Mouse (Mus musculus) urinary bladder, postnatal 14 days (tissue): ENCODE measurements around the gene Kras.
A peak's percentile ranks its signal among the peaks of the same experiment; 100 is the strongest.

Experiments
- DNase-seq: peaks from one replicate; pipeline ENCODE4 v3.0.0; 2021; ENCODE audit warnings: low spot score

Kras gene

DNA sequence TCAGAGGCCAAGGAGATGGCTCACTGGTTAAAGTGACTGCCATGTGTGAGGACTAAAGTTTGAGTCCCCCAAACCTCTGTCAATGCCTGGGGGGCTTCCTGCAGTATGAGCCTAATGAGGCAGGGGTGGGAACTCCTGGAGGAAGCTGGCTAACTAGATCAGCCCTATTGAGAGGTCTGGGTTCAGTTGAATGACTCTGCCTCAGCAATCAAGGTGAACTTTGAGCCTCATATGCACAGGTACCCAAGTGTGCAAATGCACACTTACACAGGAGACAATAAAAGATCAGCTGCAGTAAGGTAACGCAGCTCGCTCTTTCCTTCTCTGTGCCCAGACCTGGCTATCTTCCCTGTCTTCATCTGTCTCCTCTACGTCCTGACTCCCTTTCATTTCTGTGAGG is 57.0 kb downstream of the Kras start:
- no peak for DNase-seq

DNA sequence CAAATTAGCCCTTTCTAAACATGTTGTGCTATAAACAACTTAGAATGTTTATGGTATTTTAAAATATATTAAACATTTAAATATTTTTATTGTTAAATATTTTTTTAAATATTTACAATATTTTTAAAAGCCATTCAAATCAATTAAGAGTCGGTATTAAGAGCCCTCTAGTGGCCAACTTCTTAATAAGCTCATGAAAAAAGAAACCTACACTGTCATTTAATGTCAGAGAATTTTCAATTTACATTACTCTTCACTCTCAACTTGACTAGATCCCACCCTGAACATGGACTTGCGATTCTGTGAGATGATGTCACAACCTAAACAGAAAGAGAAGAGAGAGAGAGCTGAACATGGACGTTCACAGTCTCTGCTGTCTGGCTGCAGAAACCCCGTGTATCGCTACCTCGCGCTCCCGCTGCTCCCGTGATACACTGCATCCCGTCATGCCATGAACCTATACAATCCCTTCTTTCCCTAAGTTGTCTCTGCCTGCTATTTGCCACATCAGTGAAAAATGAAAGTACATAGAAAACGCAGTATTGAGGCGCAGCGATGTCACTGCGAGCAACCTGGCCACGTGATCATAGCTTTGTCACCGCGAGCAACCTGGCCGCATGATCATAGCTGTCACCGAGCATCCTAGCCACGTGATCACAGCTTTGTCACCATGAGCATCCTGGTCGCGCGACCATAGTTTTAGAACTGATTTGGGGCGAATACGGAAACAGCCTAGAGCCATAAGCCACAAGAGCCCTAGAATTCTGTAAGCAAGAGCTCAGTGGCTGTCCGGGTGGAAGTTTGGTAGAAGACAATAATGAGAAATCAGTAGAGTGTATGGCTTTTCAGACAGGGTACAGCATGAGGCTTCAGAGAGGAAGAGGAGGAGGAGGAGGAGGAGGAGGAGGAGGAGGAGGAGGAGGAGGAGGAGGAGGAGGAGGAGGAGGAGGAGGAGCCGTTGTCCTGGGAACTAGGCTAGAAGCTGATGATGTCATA is 62.6 kb downstream of the Kras start:
- no peak for DNase-seq

DNA sequence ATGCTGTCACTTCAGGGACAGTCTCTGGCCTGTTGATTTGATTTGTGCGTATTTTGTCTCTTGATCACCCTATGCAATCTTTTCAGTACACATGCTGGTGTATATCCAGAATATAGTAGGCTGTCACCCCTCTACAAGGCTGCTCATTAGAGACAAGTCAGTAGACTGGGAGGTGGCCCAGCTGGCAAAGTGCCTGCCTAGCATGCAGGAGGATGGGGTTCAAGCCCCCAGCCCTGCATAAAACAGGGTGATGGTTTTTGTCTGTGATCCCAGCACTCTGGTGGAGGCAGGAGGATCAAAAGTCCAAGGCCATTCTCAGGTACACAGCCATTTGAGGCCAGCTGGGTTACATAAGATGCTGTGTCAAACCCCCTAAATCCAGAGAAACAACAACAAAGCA is 63.9 kb downstream of the Kras start:
- DNase-seq: no peak

DNA sequence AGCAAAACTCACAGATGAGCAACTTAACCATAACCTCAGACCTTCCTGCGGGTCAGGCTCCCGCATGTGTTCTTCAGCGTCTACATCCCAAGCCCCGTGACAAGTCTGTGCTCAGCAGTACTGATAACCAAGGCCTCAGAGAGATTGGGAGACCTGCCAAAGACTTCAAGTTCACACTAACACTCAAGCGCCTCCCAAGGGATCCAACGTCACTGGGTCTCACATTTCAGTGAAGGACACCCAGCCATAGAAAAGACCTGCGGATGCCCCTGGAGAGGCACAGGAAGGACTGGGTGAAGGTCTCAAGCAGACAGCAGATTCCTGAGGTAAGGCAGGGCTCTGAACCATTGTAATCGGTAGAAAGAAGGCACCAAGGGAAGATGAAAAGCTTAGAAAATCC is 68.0 kb downstream of the Kras start:
- DNase-seq: peak; percentile 15

DNA sequence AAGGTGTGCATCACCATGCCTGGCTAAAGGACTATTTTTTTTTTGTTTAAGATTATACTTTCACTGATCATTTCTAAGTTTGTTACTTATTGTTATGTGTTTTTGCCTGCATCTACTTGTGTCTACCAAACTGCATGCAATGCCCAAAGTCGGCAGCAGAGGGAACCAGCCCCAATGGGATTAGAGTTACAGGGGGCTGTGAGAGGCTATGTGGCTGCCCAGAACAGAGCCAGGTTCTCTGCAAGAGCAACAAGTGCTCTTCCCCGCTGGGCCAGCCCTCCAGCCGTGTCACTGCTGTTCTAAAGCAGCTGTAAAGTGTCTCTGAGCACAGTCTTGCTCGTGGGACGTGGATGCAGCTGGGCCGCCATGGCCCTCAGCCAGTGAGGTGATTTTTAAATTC is 70.4 kb downstream of the Kras start:
- peak; percentile 54 for DNase-seq

DNA sequence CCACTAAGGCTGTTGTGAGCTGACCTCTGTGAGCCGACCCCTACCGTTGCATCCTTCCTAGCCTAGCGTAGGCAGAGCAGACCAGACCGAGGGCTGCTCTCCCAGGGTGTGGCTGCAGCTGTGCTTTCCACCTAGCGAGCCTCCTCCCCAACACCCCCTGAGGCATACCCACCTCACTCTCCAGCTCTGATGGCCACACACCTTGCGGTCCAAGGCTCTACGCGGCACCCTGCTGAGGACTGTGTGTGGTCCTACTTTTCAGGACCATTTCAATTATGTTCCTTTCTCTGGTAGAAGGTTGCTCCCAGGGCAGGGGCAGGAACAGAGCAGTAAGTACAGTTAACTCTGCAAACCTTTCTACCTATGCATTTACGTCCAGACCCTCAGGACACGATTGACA is 73.6 kb downstream of the Kras start:
- no peak for DNase-seq

DNA sequence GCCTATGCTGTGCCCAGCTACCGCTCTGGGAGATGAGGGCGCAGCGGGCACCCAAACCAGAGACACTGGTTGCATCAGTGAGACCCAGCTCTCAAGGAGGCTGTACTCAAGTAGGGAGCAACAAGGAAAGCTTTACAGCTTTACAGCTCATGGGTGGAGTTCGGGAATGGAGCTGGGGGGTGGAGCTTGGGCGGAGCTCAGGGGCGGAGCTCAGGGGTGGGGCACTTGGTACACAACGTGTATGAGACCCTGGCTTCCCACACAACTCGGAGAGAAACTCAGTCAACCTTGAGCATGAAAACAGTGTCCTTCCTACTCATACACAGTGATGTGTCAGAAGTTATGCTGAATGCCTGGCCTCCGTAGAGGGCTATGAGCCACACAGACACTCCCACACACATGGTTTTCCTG is 74.5 kb downstream of the Kras start:
- DNase-seq: peak; percentile 17

DNA sequence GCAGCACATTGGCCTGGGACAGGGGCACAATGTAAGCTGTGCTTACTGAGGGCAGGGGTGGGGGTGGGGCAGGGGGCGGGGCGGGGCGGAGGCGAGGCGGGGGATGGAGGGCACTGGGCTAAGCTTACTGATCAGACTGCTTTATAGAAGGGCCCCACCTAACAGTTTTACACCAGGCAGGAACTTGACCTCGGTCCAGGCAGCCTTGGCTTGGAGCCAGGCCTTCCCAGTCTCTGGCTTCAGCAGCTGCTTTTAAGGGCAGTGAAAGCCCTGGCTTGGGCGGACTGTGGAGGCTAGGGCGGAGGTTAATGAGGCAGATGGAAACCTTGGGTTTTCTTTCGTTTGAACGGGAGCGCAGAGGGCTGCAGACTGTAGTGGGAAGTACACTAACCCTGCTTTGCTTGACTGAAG is 76.3 kb downstream of the Kras start:
- DNase-seq: peak; percentile 82

DNA sequence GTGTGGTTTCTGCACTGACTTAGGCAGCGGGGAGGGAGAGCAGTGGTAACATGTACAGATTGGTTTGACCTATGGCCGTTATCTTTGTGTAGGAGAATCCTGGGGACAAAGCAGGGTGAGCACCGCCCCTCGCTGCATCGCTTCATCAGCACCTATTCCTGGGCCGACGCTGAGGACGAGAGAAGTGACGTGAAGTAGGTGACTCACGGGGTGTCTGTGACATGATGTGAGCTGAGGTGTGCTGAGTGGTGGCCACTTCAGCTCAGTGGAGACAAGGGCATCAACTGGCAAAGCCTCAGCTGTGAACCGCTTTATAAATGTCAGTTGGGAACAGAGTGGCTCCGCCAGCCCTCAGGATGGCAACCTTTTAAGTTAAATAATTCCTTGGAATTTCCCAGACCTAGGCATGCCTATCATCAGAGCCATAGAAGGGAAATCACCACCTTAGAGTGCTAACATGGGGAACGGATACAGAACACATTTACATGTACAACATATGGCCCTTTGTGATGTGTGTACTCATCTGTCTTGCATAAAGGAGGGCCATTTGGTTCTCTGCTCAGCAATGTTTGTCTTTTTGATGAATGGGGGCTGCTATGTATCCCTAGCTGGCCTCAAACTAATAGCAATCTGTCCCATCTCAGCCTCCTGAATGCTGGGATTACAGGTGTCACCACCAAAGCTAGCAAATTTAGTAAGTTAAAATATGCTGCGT is 78.0 kb downstream of the Kras start:
- no peak for DNase-seq
